Mouse (Mus musculus) midbrain, embryonic 16.5 days (tissue): ENCODE measurements around the gene Gm20683. TPM values are rescaled to one million over a fixed set of nuclear protein-coding genes. Genes with fewer than 3 reads are reported as not detected.

Experiments used
- ATAC-seq: fragments of 200-750 bp; cut with Nextera tagmentation; 2 replicates; pipeline ENCODE4 v1.8.0; 2017; ENCODE audit warnings: moderate TSS enrichment
- H3K27ac ChIP-seq: fragments of 300-500 bp; sonication (generic); 2 replicates; pipeline ENCODE4 v1.5.1; 2014; ENCODE audit warnings: mild to moderate bottlenecking, low read length, mixed read lengths
- H3K27me3 ChIP-seq: fragments of 300-500 bp; sonication (generic); 2 replicates; pipeline ENCODE4 v1.6.1; 2014; ENCODE audit warnings: low read depth, low read length, mixed read lengths; ENCODE audit not compliant: control insufficient read depth, insufficient read depth
- H3K36me3 ChIP-seq: fragments of 300-500 bp; sonication (generic); 2 replicates; pipeline ENCODE4 v1.6.1; 2014; ENCODE audit warnings: mild to moderate bottlenecking, low read length, moderate library complexity, mixed read lengths; ENCODE audit not compliant: control insufficient read depth, insufficient read depth
- H3K4me1 ChIP-seq: fragments of 300-500 bp; sonication (generic); 2 replicates; pipeline ENCODE4 v1.6.1; 2014; ENCODE audit warnings: mild to moderate bottlenecking, low read length, mixed read lengths; ENCODE audit not compliant: control insufficient read depth, insufficient read depth
- H3K4me2 ChIP-seq: fragments of 300-500 bp; sonication (generic); 2 replicates; pipeline ENCODE4 v1.6.1; 2014; ENCODE audit warnings: mild to moderate bottlenecking, low read length, mixed read lengths
- H3K4me3 ChIP-seq: fragments of 300-500 bp; sonication (generic); 2 replicates; pipeline ENCODE4 v1.5.1; 2014; ENCODE audit warnings: low read depth, mild to moderate bottlenecking, low read length, moderate library complexity, mixed read lengths
- H3K9ac ChIP-seq: fragments of 300-500 bp; sonication (generic); 2 replicates; pipeline ENCODE4 v1.6.1; 2014; ENCODE audit warnings: low read depth, low read length, mixed read lengths
- H3K9me3 ChIP-seq: fragments of 300-500 bp; sonication (generic); replicated peaks from 2 replicates; pipeline ENCODE4 v1.6.1; 2014; ENCODE audit warnings: mild to moderate bottlenecking, low read length, mixed read lengths; ENCODE audit not compliant: control insufficient read depth, poor library complexity, severe bottlenecking
- WGBS: fragments of 180-500 bp; shearing (Covaris S2); extraction: QIAGEN DNeasy Blood & Tissue Kit; methylation state at CpG from one replicate; pipeline ENCODE4 v1.1.7; 2014; 5-methylcytosine and 5-hydroxymethylcytosine counted together
- polyA plus RNA-seq: library from polyadenylated mRNA; unstranded; fragments of >200 nt; fragmentation: Nextera tagmentation; extraction: Ambion mirVana; gene quantifications from 2 replicates; pipeline ENCODE4 v1.2.1, GENCODE M21; 2015

Gene Gm20683
- polyA plus RNA-seq, 1 experiment from 2014 or later = 14.5 TPM

DNA sequence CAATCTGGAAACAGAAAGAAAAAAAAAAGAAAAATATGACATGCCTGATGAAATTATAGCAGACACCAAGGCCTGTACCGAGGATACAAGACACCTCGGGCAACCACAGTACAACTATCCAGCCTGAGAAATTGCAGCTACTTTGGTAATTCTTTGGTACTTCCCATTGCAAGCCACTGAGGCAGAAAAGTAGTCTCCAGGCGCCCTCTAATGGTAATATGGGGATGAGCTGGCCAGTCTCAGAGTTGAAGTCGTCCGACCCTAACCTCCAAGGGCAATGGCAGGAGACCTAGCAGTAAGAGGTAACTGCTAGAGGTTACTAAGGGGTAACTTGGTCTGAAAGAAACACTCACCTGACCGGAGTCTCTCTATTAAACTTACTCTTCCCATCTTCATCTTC, 40.5 kb downstream of the Gm20683 start:
- Histone ChIP-seq H3K4me3 (no peak overlapping the region), H3K4me1 (peaks cover 38% of the 10 kb centered on the region), H3K9ac (no peak overlapping the region), H3K9me3 (no peaks in the 10 kb centered on the region), H3K4me2 (no peak overlapping the region), H3K36me3 (no peaks in the 10 kb centered on the region), H3K27ac (no peak overlapping the region), H3K27me3 (peaks cover 6% of the 10 kb centered on the region)
- WGBS = 8% methylated on average over 6 of the region's 6 CpGs
- no peak for ATAC-seq

DNA sequence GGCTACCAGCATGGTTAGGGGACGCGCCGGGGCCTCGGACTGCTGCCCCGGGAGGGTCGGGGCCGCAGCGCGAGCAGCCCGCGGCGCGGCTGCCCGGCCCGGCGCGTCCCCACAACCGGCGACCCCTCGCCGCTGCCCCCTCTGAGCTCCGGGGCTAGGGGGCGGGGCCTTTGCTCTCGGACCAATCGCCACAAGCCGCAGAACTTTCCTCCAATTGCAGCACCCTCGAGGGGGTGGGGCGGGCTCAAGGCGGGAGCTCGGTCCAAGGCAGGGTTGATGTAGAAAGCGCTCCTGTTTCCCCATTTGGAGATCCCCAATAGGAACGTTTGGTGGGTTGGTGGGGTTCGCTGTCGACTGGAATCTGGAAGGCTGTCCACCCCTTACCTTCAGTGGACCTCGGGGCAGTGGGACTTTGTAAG, 44.6 kb downstream of the Gm20683 start, which contains the start of gene Metrn:
Gene Metrn (minus strand): TSS at position 186 of the 419 bp plus-strand sequence.
- Histone ChIP-seq H3K4me3 (peak within 1 kb of the TSS; percentile 49), H3K9ac (peak within 1 kb of the TSS; percentile 51; the same call in 1 of the 2 replicates), H3K27me3 (peaks cover 6% of the 10 kb centered on the region), H3K9me3 (no peaks in the 10 kb centered on the region), H3K27ac (peak within 1 kb of the TSS; percentile 3; the same call in 1 of the 2 replicates), H3K36me3 (no peaks in the 10 kb centered on the region), H3K4me1 (peaks cover 29% of the 10 kb centered on the region), H3K4me2 (peak within 1 kb of the TSS; percentile 72)
- ATAC-seq = peak; percentile 58
- under 1% methylated on average over 35 of the region's 35 CpGs for WGBS

DNA sequence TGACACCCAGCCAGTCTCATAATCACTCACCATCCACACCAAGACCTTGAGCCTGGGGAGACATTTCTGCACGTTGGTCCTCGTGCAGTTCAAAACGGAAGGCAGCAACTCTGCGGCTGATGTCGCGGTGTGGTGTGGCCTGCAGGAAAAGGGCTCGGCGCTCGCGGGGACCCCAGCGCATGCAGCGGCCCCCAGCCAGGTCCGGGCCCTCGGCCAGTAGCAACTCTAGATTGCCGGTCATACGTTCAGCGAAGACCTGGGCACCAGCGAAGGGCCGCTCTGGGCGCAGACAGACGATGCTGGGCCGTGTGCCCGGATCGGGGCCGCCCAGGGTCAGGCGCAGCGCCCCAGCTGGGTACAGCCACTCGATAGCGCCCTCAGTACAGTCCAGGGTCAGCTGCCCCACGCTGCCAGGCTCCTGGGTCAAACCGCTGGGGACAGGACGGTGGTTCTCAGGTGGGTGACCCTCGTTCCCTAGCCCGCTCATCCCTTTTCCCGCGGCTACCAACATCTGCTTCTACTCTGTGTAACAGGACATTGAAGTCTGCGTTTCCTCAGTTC, 45.3 kb downstream of the Gm20683 start:
- no peak for ATAC-seq
- Histone ChIP-seq H3K4me3 (peak overlapping the region; percentile 49), H3K36me3 (no peaks in the 10 kb centered on the region), H3K9me3 (no peaks in the 10 kb centered on the region), H3K4me1 (peaks cover 29% of the 10 kb centered on the region), H3K4me2 (peak overlapping the region; percentile 72), H3K27ac (0 out of 2 replicates have a peak overlapping the region, but pooled peaks have one; percentile 3), H3K9ac (peak overlapping the region; percentile 51; the same call in 1 of the 2 replicates), H3K27me3 (peaks cover 6% of the 10 kb centered on the region)
- under 1% methylated on average over 37 of the region's 37 CpGs for WGBS

DNA sequence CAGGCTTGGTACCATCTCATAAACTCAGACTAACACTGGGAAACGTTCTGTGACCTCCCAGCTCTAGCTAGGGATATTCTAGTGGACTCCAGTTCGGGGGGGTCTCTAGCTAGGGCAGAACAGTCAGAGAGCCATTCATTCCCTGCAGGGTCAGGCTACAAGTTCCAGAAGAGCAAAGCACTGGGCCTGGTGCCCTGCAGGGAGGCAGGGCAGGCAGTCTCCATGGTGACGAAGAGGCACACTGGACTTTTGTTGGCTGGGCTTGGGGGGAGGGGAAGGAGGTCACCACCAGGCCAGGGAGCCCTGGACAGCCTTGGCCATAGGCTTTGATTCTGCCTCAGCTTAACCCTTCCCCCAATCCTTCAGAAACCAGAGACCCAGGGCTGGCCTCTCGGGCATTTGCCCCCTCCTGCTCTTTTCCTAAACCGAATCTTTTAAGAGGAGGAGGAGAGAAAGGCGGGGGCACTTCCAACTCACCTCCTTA, 45.9 kb downstream of the Gm20683 start, which contains the start of gene AC134908.4:
Gene AC134908.4 (minus strand): TSS at position 51 of the 484 bp plus-strand sequence.
- WGBS = 7% methylated on average over 6 of the region's 6 CpGs

DNA sequence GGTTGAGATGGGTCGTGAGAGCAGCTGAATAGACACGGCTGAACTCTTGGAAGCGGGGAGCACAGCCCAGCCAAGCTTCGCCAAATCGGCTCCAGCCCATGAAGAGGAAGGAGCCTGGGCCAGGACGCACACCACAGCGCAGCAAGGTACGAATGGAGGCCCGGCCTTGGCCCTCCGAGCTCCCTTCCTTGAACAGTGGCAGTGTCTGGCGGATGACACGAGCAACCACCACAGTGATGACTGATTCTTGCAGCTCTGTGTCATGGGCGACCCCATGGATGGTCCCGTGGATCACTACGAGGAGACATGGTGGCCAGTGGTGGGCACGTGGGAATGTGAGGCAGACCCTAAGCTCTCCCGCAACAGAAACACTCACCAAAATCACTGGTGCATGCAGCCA, 46.6 kb downstream of the Gm20683 start:
- peak overlapping the region; percentile 72 for H3K4me2 ChIP-seq
- H3K36me3 ChIP-seq = no peaks in the 10 kb centered on the region
- 0 out of 2 replicates have a peak overlapping the region, but pooled peaks have one; percentile 6 for H3K4me3 ChIP-seq
- H3K27ac ChIP-seq = peak overlapping the region; percentile 44; the same call in 1 of the 2 replicates
- 42% methylated on average over 17 of the region's 17 CpGs for WGBS
- H3K4me1 ChIP-seq = peaks cover 38% of the 10 kb centered on the region
- H3K9me3 ChIP-seq = no peaks in the 10 kb centered on the region
- peaks cover 6% of the 10 kb centered on the region for H3K27me3 ChIP-seq
- ATAC-seq = no peak
- H3K9ac ChIP-seq = peak overlapping the region; percentile 37; the same call in 1 of the 2 replicates

More for the DNA sequence above, 45.9 kb downstream of the Gm20683 start, which contains the start of gene AC134908.4:
- Histone ChIP-seq H3K4me2 (peak within 1 kb of the TSS; percentile 72), H3K9me3 (no peaks in the 10 kb centered on the region), H3K36me3 (no peaks in the 10 kb centered on the region), H3K9ac (peak within 1 kb of the TSS; percentile 51), H3K4me3 (peak within 1 kb of the TSS; percentile 49), H3K4me1 (peaks cover 34% of the 10 kb centered on the region), H3K27me3 (peaks cover 6% of the 10 kb centered on the region), H3K27ac (peak within 1 kb of the TSS; percentile 44; the same call in 1 of the 2 replicates)
- no peak for ATAC-seq

DNA sequence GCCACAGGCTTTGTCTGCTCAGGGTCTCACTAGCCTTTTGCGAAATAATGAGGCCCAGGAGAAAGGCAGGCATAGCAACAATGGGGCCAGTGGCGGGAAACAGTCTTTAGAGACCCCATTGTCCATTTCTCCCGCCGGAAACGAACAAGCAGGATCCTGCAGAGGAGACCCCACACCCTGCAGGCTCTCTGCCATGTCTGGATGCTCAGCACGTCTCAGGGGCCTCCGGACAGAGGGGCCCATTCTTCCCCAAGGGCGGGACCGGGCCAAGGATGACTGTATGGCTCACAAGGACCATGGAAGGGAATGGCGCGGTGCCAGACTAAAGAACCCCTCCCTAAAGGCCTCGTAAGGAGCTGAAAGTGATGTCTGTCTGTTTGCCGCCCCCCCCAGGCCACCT, 47.4 kb downstream of the Gm20683 start:
- ATAC-seq = no peak
- peaks cover 6% of the 10 kb centered on the region for H3K27me3 ChIP-seq
- H3K27ac ChIP-seq = no peak overlapping the region
- peak overlapping the region; percentile 4; the same call in 1 of the 2 replicates for H3K4me2 ChIP-seq
- H3K9ac ChIP-seq = no peak overlapping the region
- WGBS = 15% methylated on average over 13 of the region's 13 CpGs
- H3K36me3 ChIP-seq = peaks cover 3% of the 10 kb centered on the region; the same call in 1 of the 2 replicates
- H3K9me3 ChIP-seq = no peaks in the 10 kb centered on the region
- no peak overlapping the region for H3K4me3 ChIP-seq
- H3K4me1 ChIP-seq = peaks cover 38% of the 10 kb centered on the region

DNA sequence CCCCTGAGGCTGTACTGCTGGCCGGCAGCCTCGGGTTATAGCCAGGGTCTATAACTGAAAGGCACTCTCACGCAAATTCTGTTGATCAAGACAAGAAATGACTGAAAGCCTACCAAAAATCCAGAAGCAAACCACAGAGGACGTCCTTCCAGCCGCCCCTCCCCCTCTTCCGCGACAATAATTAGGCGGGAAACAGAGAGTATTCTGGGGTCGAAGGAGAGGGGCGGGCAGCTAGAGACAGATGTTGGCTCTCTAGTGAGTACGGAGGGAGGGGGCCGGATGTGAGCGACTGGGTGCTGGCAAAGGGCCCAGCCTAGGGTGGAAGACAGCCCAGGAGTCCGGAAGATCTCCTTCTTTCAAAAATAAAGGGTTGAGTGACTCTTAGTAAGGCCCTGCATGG, 48.9 kb downstream of the Gm20683 start, which contains the start of gene Fam173a:
Gene Fam173a (minus strand): TSS at position 287 of the 400 bp plus-strand sequence.
- H3K27ac ChIP-seq = peak within 1 kb of the TSS; percentile 92
- peaks cover 7% of the 10 kb centered on the region; the same call in 1 of the 2 replicates for H3K36me3 ChIP-seq
- H3K4me3 ChIP-seq = peak within 1 kb of the TSS; percentile 82
- H3K4me1 ChIP-seq = peaks cover 38% of the 10 kb centered on the region
- H3K9me3 ChIP-seq = no peaks in the 10 kb centered on the region
- peak within 1 kb of the TSS; percentile 84 for H3K9ac ChIP-seq
- peak; percentile 47 for ATAC-seq
- WGBS = 0% methylated on average over 13 of the region's 14 CpGs
- peaks cover 6% of the 10 kb centered on the region for H3K27me3 ChIP-seq
- peak within 1 kb of the TSS; percentile 79 for H3K4me2 ChIP-seq

DNA sequence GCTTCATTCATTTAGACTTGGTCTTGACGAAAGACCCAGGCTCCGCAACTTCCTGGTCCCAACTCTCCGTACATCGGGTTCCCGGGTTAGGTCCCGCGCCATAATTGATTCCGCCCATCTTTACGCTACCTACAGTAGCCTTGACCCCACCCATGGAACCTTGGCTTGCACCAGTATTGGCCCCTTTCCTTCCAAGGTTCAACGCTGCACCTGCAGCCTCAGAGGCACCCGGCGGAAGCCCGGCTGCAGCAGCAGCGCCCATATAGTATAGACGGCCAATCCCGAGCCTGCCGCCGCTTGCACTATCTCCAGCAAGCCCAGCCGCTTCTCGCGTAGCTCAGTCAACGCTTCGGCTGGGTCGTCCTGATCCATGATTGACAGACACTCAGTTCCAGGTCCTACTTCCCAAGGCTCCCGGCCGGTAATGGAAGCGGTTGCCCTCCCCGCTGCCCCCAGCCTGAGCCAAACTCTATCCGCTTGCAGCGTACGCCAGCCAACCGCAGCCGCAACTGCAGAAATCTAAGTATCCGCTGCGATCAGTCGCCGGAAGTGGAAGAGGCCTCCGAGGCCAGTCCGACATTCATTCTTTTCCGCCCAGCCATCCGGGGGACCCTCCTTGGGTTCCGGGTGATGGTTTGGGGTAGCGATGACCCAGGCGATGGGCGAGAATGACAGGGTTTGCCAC, 49.6 kb downstream of the Gm20683 start:
- Histone ChIP-seq H3K27me3 (peaks cover 3% of the 10 kb centered on the region; the same call in 1 of the 2 replicates), H3K9me3 (no peaks in the 10 kb centered on the region), H3K9ac (peak overlapping the region; percentile 84), H3K4me1 (peaks cover 32% of the 10 kb centered on the region), H3K4me3 (peak overlapping the region; percentile 82), H3K4me2 (peak overlapping the region; percentile 79), H3K27ac (peak overlapping the region; percentile 92), H3K36me3 (peaks cover 7% of the 10 kb centered on the region; the same call in 1 of the 2 replicates)
- whole genome bisulfite sequencing = under 1% methylated on average over 45 of the region's 45 CpGs
- peak; percentile 68 for ATAC-seq
